Mouse (Mus musculus) neutrophil, adult 65 days (primary cell): ENCODE data around the gene Ifi207. TPM values are rescaled to one million over a fixed set of nuclear protein-coding genes. Genes with fewer than 3 reads are reported as not detected.

Source experiments
- total RNA-seq: library from RNA; stranded (reverse); gene quantifications from 2 replicates; pipeline ENCODE4 v1.2.4, GENCODE M21; 2023

The Ifi207 gene
- 7.8 and 20.1 TPM in 2 replicates for total RNA-seq

DNA sequence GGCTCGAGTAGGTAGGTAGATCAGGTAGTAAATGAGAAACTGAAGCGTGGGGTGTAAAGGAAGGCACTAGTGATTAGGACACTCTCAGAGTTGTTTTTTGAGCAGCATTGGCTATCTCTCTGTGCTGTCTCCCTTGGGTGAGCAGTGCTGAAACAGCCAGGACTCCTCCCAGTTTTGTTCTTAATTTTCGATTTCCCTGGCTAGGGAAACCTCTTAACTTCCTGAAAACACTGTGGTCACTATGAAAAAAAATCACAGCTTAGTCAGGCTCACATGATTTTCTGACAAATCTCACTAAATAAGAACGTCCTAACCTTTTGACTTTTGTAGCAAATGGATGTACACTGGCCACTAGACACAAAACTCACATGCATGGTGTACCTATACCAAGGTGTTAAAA lies at the start of gene Ifi207:
Gene Ifi207, minus strand, starts transcription at position 92 of the 400 bp plus-strand sequence.

DNA sequence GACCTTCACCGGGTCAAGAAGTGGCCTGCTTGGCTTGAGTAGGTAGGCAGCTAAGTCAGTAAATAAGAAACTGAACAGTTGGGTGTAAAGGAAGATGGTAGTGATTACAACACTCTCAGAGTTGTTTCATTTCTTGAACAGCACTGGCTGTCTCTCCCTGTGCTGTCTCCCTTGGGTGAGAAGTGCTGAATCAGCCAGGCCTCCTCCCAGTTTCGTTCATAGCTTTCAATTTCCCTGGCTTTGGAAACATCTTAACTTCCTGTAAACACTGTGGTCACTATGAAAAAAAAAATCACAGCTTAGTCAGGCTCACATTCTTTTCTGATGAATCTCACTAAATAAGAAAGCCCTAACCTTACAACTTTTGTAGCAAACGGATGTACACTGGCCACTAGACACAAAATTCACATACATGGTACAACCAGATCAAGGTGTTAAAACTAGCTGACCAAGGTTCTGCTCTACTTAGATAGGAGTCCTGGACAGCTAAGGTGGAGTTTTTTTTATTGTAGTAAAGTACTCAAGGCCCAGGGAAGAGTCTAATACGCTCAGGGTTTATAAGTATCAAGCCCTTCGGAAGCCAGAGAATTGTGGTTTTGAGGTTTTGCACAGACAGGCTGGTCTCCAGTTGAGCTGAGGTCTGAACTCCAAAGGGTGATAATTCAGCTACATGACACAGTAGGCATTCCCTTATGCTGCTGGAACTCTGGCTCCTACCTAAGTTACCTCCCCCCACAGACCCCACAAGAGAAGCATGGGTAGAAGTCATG lies 25.5 kb upstream of the Ifi207 start, which contains the start of gene Ifi204:
Gene Ifi204, minus strand, starts transcription at position 96 of the 770 bp plus-strand sequence.

DNA sequence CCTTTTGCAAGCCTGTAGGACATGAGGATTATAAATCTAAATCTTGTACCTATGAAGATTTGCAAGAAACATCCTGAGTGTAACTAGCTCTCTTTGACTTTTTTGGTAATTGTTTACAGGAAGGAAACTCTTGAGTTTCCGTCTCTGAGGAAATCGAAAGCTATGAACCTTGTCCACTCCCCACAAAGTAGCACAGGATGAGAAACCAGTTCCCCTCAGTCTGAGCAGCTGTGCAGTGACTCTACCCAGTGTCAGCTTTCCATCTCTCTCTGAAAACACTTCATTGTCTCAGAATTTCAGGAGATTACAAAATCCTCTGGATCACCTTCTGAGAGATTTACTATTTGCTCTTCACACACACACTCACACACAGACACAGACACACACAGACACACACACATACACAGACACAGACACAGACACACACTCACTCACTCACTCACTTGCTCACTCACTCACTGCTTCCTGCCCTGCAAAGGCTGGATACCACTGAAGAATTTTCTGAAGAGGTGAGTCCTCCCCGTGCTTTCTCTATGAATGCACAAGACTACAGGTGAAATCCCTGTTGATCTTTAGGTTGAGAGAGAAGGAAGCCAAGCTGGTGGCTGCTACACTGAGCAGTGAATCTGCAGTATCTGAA lies 68.0 kb downstream of the Ifi207 start, which contains the start of gene Ifi208:
Gene Ifi208, plus strand, starts transcription at position 218 of the 640 bp plus-strand sequence.

Other genes with a start within 250 kb of the Ifi207 start
- gene Ifi214, start 205.8 kb downstream of the Ifi207 start, total RNA-seq, result 0.16 TPM in 1 of 2 replicates, not detected in the other
- 2.6 and 5.1 TPM in 2 replicates for gene Ifi213, start 142.5 kb downstream of the Ifi207 start, total RNA-seq
- gene Ifi209, start 110.8 kb downstream of the Ifi207 start, total RNA-seq, result 17.1 and 24.6 TPM in 2 replicates
- 0.60 and 1.0 TPM in 2 replicates for gene Ifi208, start 68.1 kb downstream of the Ifi207 start, total RNA-seq
- gene Ifi204, start 25.2 kb upstream of the Ifi207 start, total RNA-seq, result 17.8 and 32.9 TPM in 2 replicates
- 7.9 and 12.3 TPM in 2 replicates for gene Ifi211, start 171.3 kb upstream of the Ifi207 start, total RNA-seq
- gene Mndal, start 200.7 kb upstream of the Ifi207 start, total RNA-seq, result 30.7 and 32.2 TPM in 2 replicates
- gene Ifi203, start 200.9 kb upstream of the Ifi207 start, total RNA-seq, result 15.4 and 23.1 TPM in 2 replicates
- not detected in 2 replicates for gene Ifi202b, start 241.0 kb upstream of the Ifi207 start, total RNA-seq